Mouse (Mus musculus) limb, embryonic 13.5 days (tissue): ENCODE results near the gene Samd1. TPM values are rescaled to one million over a fixed set of nuclear protein-coding genes. Genes with fewer than 3 reads are reported as not detected.
A peak's percentile ranks its signal among the peaks of the same experiment; 100 is the strongest.

Experiments
- ATAC-seq: fragments of 200-750 bp; cut with Nextera tagmentation; 2 replicates; pipeline ENCODE4 v1.8.0; 2017; ENCODE audit warnings: low read depth, moderate number of reproducible peaks, moderate TSS enrichment; ENCODE audit not compliant: low FRiP score
- H3K27ac ChIP-seq: fragments of 300-500 bp; sonication (generic); 2 replicates; pipeline ENCODE4 v1.5.1; 2015; ENCODE audit warnings: inconsistent platforms, mild to moderate bottlenecking, moderate library complexity
- H3K27me3 ChIP-seq: fragments of 300-500 bp; sonication (generic); 2 replicates; pipeline ENCODE4 v1.6.1; 2015; ENCODE audit warnings: mild to moderate bottlenecking, inconsistent platforms
- H3K36me3 ChIP-seq: fragments of 300-500 bp; sonication (generic); 2 replicates; pipeline ENCODE4 v1.6.1; 2015; ENCODE audit warnings: inconsistent platforms, mild to moderate bottlenecking, moderate library complexity
- H3K4me1 ChIP-seq: fragments of 300-500 bp; sonication (generic); 2 replicates; pipeline ENCODE4 v1.6.1; 2015; ENCODE audit warnings: inconsistent platforms
- H3K4me2 ChIP-seq: fragments of 300-500 bp; sonication (generic); replicated peaks from 2 replicates; pipeline ENCODE4 v1.6.1; 2015; ENCODE audit warnings: inconsistent platforms, mild to moderate bottlenecking, moderate library complexity
- H3K4me3 ChIP-seq: fragments of 300-500 bp; sonication (generic); 2 replicates; pipeline ENCODE4 v1.5.1; 2015; ENCODE audit warnings: moderate library complexity, mild to moderate bottlenecking, inconsistent platforms
- H3K9ac ChIP-seq: fragments of 300-500 bp; sonication (generic); 2 replicates; pipeline ENCODE4 v1.6.1; 2015; ENCODE audit warnings: mild to moderate bottlenecking, inconsistent platforms
- H3K9me3 ChIP-seq: fragments of 300-500 bp; sonication (generic); 2 replicates; pipeline ENCODE4 v1.6.1; 2016; ENCODE audit warnings: inconsistent platforms
- WGBS: fragments of 180-500 bp; shearing (Covaris S2); methylation state at CpG from one replicate; pipeline ENCODE4 v1.1.7; 2015; 5-methylcytosine and 5-hydroxymethylcytosine counted together
- polyA plus RNA-seq: library from polyadenylated mRNA; unstranded; fragments of >200 nt; fragmentation: Nextera tagmentation; extraction: Ambion mirVana; gene quantifications from 2 replicates; pipeline ENCODE4 v1.2.1, GENCODE M21; 2015

Gene Samd1
- polyA plus RNA-seq, 1 experiment from 2014 or later: 12.4 TPM

- no peak for ATAC-seq
- no peak overlapping the region for H3K27ac ChIP-seq
- 41% methylated on average over 12 of the region's 12 CpGs for WGBS
- H3K27me3 ChIP-seq: peaks cover 67% of the 10 kb centered on the region
- no peak overlapping the region for H3K4me3 ChIP-seq
- no peak overlapping the region for H3K9ac ChIP-seq
- no peaks in the 10 kb centered on the region for H3K36me3 ChIP-seq
- H3K4me1 ChIP-seq: peaks cover 22% of the 10 kb centered on the region
- H3K4me2 ChIP-seq: peak overlapping the region; percentile 36
- H3K9me3 ChIP-seq: no peaks in the 10 kb centered on the region
These were observed 24.1 kb downstream of the Samd1 start for GRCm38 (mm10) chr8:84021569-84021968.

- Histone ChIP-seq H3K36me3 (no peaks in the 10 kb centered on the region), H3K4me2 (no peak overlapping the region), H3K9me3 (no peaks in the 10 kb centered on the region), H3K27me3 (peaks cover 81% of the 10 kb centered on the region), H3K4me1 (peaks cover 26% of the 10 kb centered on the region), H3K9ac (no peak overlapping the region), H3K27ac (no peak overlapping the region), H3K4me3 (no peak overlapping the region)
- ATAC-seq: no peak
- 20% methylated on average over 5 of the region's 5 CpGs for WGBS
These were observed 25.6 kb downstream of the Samd1 start for GRCm38 (mm10) chr8:84023085-84023484.

GRCm38 (mm10) chr8:84023631-84024030, 26.2 kb downstream of the Samd1 start:
- no peak overlapping the region for H3K4me2 ChIP-seq
- no peak overlapping the region for H3K4me3 ChIP-seq
- H3K36me3 ChIP-seq: no peaks in the 10 kb centered on the region
- H3K4me1 ChIP-seq: peaks cover 26% of the 10 kb centered on the region
- ATAC-seq: no peak
- no peaks in the 10 kb centered on the region for H3K9me3 ChIP-seq
- H3K27me3 ChIP-seq: peaks cover 82% of the 10 kb centered on the region
- WGBS: 43% methylated on average over 1 of the region's 1 CpGs
- H3K9ac ChIP-seq: no peak overlapping the region
- no peak overlapping the region for H3K27ac ChIP-seq

- H3K9me3 ChIP-seq: no peaks in the 10 kb centered on the region
- ATAC-seq: no peak
- no peak overlapping the region for H3K4me2 ChIP-seq
- no peaks in the 10 kb centered on the region for H3K36me3 ChIP-seq
- H3K9ac ChIP-seq: no peak overlapping the region
- 16% methylated on average over 10 of the region's 10 CpGs for WGBS
- no peak overlapping the region for H3K27ac ChIP-seq
- H3K27me3 ChIP-seq: peaks cover 86% of the 10 kb centered on the region
- peaks cover 26% of the 10 kb centered on the region for H3K4me1 ChIP-seq
- H3K4me3 ChIP-seq: no peak overlapping the region
These were observed 26.7 kb downstream of the Samd1 start for GRCm38 (mm10) chr8:84024171-84024570.

GRCm38 (mm10) chr8:84025863-84026262, 28.4 kb downstream of the Samd1 start:
- peak overlapping the region; percentile 70 for H3K9ac ChIP-seq
- peaks cover 26% of the 10 kb centered on the region for H3K4me1 ChIP-seq
- no peaks in the 10 kb centered on the region for H3K9me3 ChIP-seq
- peak; percentile 86 for ATAC-seq
- H3K27ac ChIP-seq: no peak overlapping the region
- no peaks in the 10 kb centered on the region for H3K36me3 ChIP-seq
- peak overlapping the region; percentile 53 for H3K4me3 ChIP-seq
- peak overlapping the region; percentile 83 for H3K4me2 ChIP-seq
- H3K27me3 ChIP-seq: peaks cover 71% of the 10 kb centered on the region
- WGBS: 2% methylated on average over 41 of the region's 41 CpGs

GRCm38 (mm10) chr8:84027449-84027848, 30.0 kb downstream of the Samd1 start:
- no peak overlapping the region for H3K4me3 ChIP-seq
- H3K9ac ChIP-seq: no peak overlapping the region
- H3K4me1 ChIP-seq: peaks cover 18% of the 10 kb centered on the region
- peaks cover 55% of the 10 kb centered on the region for H3K27me3 ChIP-seq
- no peaks in the 10 kb centered on the region for H3K36me3 ChIP-seq
- no peak for ATAC-seq
- 15% methylated on average over 10 of the region's 10 CpGs for WGBS
- no peaks in the 10 kb centered on the region for H3K9me3 ChIP-seq
- no peak overlapping the region for H3K4me2 ChIP-seq
- no peak overlapping the region for H3K27ac ChIP-seq

GRCm38 (mm10) chr8:84029272-84029671, 31.8 kb downstream of the Samd1 start:
- 84% methylated on average over 5 of the region's 5 CpGs for WGBS
- ATAC-seq: no peak

GRCm38 (mm10) chr8:84032777-84033176, 35.3 kb downstream of the Samd1 start:
- H3K27ac ChIP-seq: no peak overlapping the region
- H3K4me2 ChIP-seq: no peak overlapping the region
- no peak overlapping the region for H3K4me3 ChIP-seq
- no peaks in the 10 kb centered on the region for H3K36me3 ChIP-seq
- no peak for ATAC-seq
- WGBS: 70% methylated on average over 4 of the region's 4 CpGs
- no peaks in the 10 kb centered on the region for H3K9me3 ChIP-seq
- H3K27me3 ChIP-seq: peaks cover 24% of the 10 kb centered on the region
- H3K4me1 ChIP-seq: no peaks in the 10 kb centered on the region
- no peak overlapping the region for H3K9ac ChIP-seq

More at GRCm38 (mm10) chr8:84029272-84029671, 31.8 kb downstream of the Samd1 start:
- Histone ChIP-seq H3K36me3 (no peaks in the 10 kb centered on the region), H3K27me3 (peaks cover 44% of the 10 kb centered on the region), H3K27ac (no peak overlapping the region), H3K9me3 (no peaks in the 10 kb centered on the region), H3K4me1 (peaks cover 13% of the 10 kb centered on the region), H3K4me3 (no peak overlapping the region), H3K9ac (no peak overlapping the region), H3K4me2 (no peak overlapping the region)

- H3K9ac ChIP-seq: no peak overlapping the region
These were observed 40.5 kb downstream of the Samd1 start for GRCm38 (mm10) chr8:84038015-84038414.

GRCm38 (mm10) chr8:84039050-84039449, 41.6 kb downstream of the Samd1 start:
- Histone ChIP-seq H3K4me3 (no peak overlapping the region), H3K9me3 (no peaks in the 10 kb centered on the region), H3K27ac (no peak overlapping the region), H3K9ac (no peak overlapping the region), H3K36me3 (no peaks in the 10 kb centered on the region), H3K4me1 (peaks cover 13% of the 10 kb centered on the region), H3K27me3 (peaks cover 72% of the 10 kb centered on the region), H3K4me2 (no peak overlapping the region)
- ATAC-seq: no peak; the same call in 1 of the 2 replicates
- 6% methylated on average over 5 of the region's 5 CpGs for WGBS

More at GRCm38 (mm10) chr8:84038015-84038414, 40.5 kb downstream of the Samd1 start:
- Histone ChIP-seq H3K4me1 (peaks cover 12% of the 10 kb centered on the region), H3K4me3 (no peak overlapping the region), H3K4me2 (no peak overlapping the region), H3K27ac (no peak overlapping the region), H3K27me3 (peaks cover 61% of the 10 kb centered on the region), H3K36me3 (no peaks in the 10 kb centered on the region), H3K9me3 (no peaks in the 10 kb centered on the region)
- no peak for ATAC-seq
- 71% methylated on average over 5 of the region's 5 CpGs for WGBS

GRCm38 (mm10) chr8:84042066-84042947, 44.8 kb downstream of the Samd1 start, which contains the start of gene Il27ra:
Gene Il27ra, minus strand, starts transcription at chr8:84042589.
- H3K4me2 ChIP-seq: peak within 1 kb of the TSS; percentile 76
- H3K4me3 ChIP-seq: peak within 1 kb of the TSS; percentile 44
- peak within 1 kb of the TSS; percentile 65 for H3K9ac ChIP-seq
- ATAC-seq: no peak; the same call in 1 of the 2 replicates
- H3K27me3 ChIP-seq: peaks cover 87% of the 10 kb centered on the region
- no peaks in the 10 kb centered on the region for H3K36me3 ChIP-seq
- no peaks in the 10 kb centered on the region for H3K9me3 ChIP-seq
- no peak within 1 kb of the TSS for H3K27ac ChIP-seq
- peaks cover 15% of the 10 kb centered on the region for H3K4me1 ChIP-seq
- 3% methylated on average over 40 of the region's 40 CpGs for WGBS

- H3K27me3 ChIP-seq: peaks cover 84% of the 10 kb centered on the region
- peak overlapping the region; percentile 76 for H3K4me2 ChIP-seq
- H3K9ac ChIP-seq: no peak overlapping the region
- no peak for ATAC-seq
- 27% methylated on average over 12 of the region's 12 CpGs for WGBS
- H3K4me3 ChIP-seq: peak overlapping the region; percentile 44
- no peaks in the 10 kb centered on the region for H3K36me3 ChIP-seq
- H3K27ac ChIP-seq: no peak overlapping the region
- H3K9me3 ChIP-seq: no peaks in the 10 kb centered on the region
- H3K4me1 ChIP-seq: peaks cover 16% of the 10 kb centered on the region
These were observed 45.5 kb downstream of the Samd1 start for GRCm38 (mm10) chr8:84042948-84043342.
